Mouse (Mus musculus) small intestine, adult 2 months (tissue): ENCODE measurements around the gene Runx3. TPM values are rescaled to one million over a fixed set of nuclear protein-coding genes. Genes with fewer than 3 reads are reported as not detected.
A peak's percentile ranks its signal among the peaks of the same experiment; 100 is the strongest.

Experiments used
- H3K27ac ChIP-seq: fragments of 200-500 bp; 2 replicates; pipeline ENCODE4 v1.5.1; 2012; ENCODE audit warnings: low read depth, low read length, control low read depth, inconsistent platforms; ENCODE audit not compliant: insufficient read depth
- H3K27me3 ChIP-seq: fragments of 200-500 bp; 2 replicates; pipeline ENCODE4 v1.6.1; 2012; ENCODE audit warnings: mild to moderate bottlenecking, moderate library complexity, low read length, inconsistent platforms; ENCODE audit not compliant: control insufficient read depth, insufficient read depth
- H3K36me3 ChIP-seq: fragments of 200-500 bp; 2 replicates; pipeline ENCODE4 v1.6.1; 2012; ENCODE audit warnings: mild to moderate bottlenecking, low read length, control low read depth, inconsistent platforms; ENCODE audit not compliant: control insufficient read depth, insufficient read depth
- H3K4me1 ChIP-seq: fragments of 200-500 bp; 2 replicates; pipeline ENCODE4 v1.6.1; 2012; ENCODE audit warnings: low read length, inconsistent platforms, mixed read lengths; ENCODE audit not compliant: control insufficient read depth, insufficient read depth, insufficient read length
- H3K4me3 ChIP-seq: fragments of 200-500 bp; 2 replicates; pipeline ENCODE4 v1.5.1; 2012; ENCODE audit warnings: low read depth, mild to moderate bottlenecking, control low read depth, inconsistent platforms, low read length, moderate library complexity
- CTCF ChIP-seq: fragments of 200-500 bp; IDR thresholded peaks from 2 replicates; pipeline ENCODE4 v1.5.1; 2012; ENCODE audit warnings: low read depth, mild to moderate bottlenecking, control low read depth, inconsistent platforms, low read length, moderate library complexity, mixed read lengths; ENCODE audit not compliant: insufficient replicate concordance, insufficient read length; ENCODE audit errors: extremely low read depth
- POLR2A ChIP-seq: fragments of 200-500 bp; IDR thresholded peaks from 2 replicates; pipeline ENCODE4 v1.6.1; 2012; ENCODE audit warnings: low read depth, mild to moderate bottlenecking, control low read depth, inconsistent platforms, low read length, moderate library complexity
- WGBS: fragments of 180-500 bp; shearing (Covaris S2); methylation state at CpG from one replicate; pipeline ENCODE4 v1.1.7; 2018; 5-methylcytosine and 5-hydroxymethylcytosine counted together
- polyA plus RNA-seq: library from polyadenylated mRNA; depleted of rRNA; stranded (reverse); fragments of >200 nt; gene quantifications from 2 replicates; pipeline ENCODE4 v1.2.3, GENCODE M21; 2012

The Runx3 gene
- polyA plus RNA-seq, 1 experiment, result 23.7 TPM

- Histone ChIP-seq H3K36me3 (no peaks in the 10 kb centered on the region), H3K4me3 (peak overlapping the region; percentile 18), H3K4me1 (peaks cover 8% of the 10 kb centered on the region), H3K27me3 (no peaks in the 10 kb centered on the region), H3K27ac (no peak overlapping the region)
- TF ChIP-seq POLR2A, result no peak
- no peak for TF ChIP-seq CTCF
- 11% methylated on average over 17 of the region's 17 CpGs for WGBS
Measured at GRCm38 (mm10) chr4:135203806-135204560, 83.5 kb downstream of the Runx3 start.

DNA sequence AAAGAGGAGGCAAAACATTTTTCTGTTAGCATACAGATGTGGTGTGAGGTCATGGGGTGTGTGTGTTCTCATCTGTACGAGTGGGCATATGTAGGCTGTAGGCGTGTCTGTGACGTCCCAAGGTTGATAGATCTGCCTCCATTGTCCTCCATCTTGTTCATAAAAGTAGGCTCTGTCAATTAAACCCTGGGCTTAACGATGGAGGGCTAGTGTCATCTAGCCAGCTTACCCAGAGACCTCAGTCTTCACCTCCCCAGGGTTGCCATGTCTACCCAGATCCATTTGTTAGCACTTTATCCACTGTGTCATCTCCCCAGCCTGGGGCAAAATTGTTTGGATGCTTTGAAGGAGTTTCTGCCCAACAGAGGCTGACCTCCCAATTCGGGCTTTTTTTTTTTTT lies 84.2 kb downstream of the Runx3 start:
- Histone ChIP-seq H3K36me3 (no peaks in the 10 kb centered on the region), H3K27me3 (no peaks in the 10 kb centered on the region), H3K4me3 (no peak overlapping the region), H3K27ac (no peak overlapping the region), H3K4me1 (peaks cover 8% of the 10 kb centered on the region)
- TF ChIP-seq POLR2A, result no peak
- no peak for TF ChIP-seq CTCF
- 38% methylated on average over 5 of the region's 5 CpGs for WGBS

DNA sequence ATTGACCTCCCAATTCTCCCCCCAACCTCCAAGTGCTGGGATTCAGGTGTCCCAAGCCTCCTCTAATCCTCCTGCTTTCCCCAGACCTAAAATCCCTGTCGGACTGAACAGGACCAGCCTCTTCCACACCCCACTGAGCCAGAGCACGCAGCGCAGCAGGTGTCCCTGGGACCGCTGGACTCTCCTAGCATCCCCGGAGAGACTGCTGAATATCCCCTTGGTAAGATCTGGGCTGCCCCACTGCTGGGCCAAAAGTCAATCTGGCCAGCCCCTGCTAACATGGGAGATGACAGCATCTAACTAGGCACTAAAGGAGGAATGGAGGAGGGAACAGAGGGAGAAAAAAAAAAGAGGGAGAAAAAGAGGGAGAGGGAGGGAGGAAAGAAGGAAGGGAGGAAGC lies 84.8 kb downstream of the Runx3 start:
- no peak for TF ChIP-seq CTCF
- no peak for TF ChIP-seq POLR2A
- Histone ChIP-seq H3K36me3 (no peaks in the 10 kb centered on the region), H3K4me3 (no peak overlapping the region), H3K27ac (no peak overlapping the region), H3K4me1 (peaks cover 8% of the 10 kb centered on the region), H3K27me3 (no peaks in the 10 kb centered on the region)
- WGBS, result 60% methylated on average over 5 of the region's 5 CpGs

DNA sequence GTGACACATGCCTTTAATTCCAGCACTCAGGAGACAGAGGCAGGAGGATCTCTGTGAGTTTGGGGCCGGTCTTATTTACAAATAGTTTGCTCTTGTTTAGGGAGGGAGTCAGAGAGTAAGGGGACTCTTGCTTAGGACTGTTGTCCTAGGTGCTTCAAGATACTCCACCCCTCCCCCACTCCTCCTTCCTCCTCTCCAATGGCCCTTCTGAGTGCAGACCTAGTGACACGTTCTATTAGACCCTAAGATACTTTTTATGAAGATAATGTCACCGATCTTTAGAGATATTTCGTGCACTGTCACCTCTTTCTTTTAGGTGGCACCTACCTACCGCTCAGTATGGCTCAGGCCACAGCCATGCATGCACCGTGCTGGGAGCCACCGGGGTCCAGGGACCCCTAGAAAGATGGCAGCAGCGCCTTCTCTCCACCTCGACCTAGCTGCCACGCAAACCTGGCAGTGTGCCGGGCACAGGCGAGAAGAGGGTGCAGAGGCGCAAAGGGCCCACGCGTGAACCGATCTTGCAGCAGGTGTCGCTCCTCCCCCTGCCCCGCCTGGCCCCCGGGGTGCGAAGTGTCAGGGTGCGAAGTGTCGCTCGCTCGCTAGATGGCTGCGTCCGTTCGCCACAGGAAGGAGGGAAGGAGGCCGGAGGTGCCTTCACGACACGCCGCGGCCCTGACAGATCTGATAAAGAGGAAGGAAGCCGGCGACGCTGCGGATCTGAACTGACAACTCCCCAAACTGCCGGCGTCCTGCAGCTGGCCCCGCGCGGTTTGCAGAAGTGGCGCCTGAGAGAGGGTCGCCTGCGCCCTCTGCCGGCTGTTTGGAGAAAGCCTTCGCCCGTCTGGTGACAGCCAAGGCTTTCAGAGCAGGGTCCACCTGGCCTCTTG lies 85.5 kb downstream of the Runx3 start:
- Histone ChIP-seq H3K36me3 (no peaks in the 10 kb centered on the region), H3K27me3 (no peaks in the 10 kb centered on the region), H3K4me3 (peak overlapping the region; percentile 51), H3K4me1 (peaks cover 8% of the 10 kb centered on the region), H3K27ac (peak overlapping the region; percentile 60)
- 4% methylated on average over 47 of the region's 47 CpGs for WGBS
- peak; percentile 94 for TF ChIP-seq CTCF
- TF ChIP-seq POLR2A, result peak; percentile 17; the same call in 1 of the 2 replicates

GRCm38 (mm10) chr4:135209846-135210245 lies 89.4 kb downstream of the Runx3 start:
- TF ChIP-seq POLR2A, result no peak
- TF ChIP-seq CTCF, result no peak
- WGBS, result 81% methylated on average over 2 of the region's 2 CpGs

DNA sequence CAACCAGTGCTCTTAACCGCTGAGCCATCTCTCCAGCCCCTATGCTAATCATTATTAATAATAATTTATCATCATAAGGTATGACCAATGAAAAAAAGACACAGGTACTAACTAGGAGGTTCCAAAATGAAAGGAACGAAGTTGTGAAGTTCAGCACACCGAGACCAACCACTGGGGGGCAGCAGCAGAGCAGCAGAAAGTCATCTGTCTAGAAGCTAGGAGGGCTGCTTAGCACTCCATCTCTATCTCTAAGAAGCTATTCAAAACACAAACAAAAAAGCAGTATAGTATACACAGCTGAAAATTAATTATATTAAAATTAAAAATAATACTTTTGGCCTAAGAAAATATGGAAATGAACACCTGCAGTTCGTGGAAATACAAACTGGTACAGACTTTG lies 99.2 kb downstream of the Runx3 start:
- no peaks in the 10 kb centered on the region for H3K27me3 ChIP-seq
- TF ChIP-seq POLR2A (no peak), CTCF (peak; percentile 81; the same call in 1 of the 2 replicates)
- no peaks in the 10 kb centered on the region for H3K4me1 ChIP-seq
- H3K27ac ChIP-seq, result no peak overlapping the region
- H3K4me3 ChIP-seq, result no peak overlapping the region
- 36% methylated on average over 4 of the region's 4 CpGs for WGBS
- peaks cover 11% of the 10 kb centered on the region for H3K36me3 ChIP-seq

More at GRCm38 (mm10) chr4:135209846-135210245, 89.4 kb downstream of the Runx3 start:
- peaks cover 4% of the 10 kb centered on the region for H3K4me1 ChIP-seq
- H3K27ac ChIP-seq, result no peak overlapping the region
- H3K4me3 ChIP-seq, result no peak overlapping the region
- no peaks in the 10 kb centered on the region for H3K36me3 ChIP-seq
- no peaks in the 10 kb centered on the region for H3K27me3 ChIP-seq

DNA sequence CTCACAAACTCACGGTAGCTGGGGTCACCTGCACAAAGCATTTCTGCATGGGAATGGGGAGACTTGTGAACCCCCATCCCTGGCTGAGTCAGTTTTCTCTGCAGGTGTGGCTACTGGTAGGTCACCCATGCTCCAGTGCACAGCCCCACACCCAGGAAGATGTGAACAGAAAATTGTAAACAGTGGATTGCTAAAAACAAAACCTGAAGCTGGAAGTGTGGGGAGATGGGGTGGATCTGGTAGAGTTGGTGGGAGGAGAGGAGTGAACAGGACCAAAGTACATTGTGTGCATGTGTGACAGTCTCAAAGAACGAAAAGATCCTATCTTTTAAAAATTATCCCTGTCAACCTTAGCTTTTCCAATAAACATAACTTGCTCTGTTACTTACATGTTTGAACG lies 100.2 kb downstream of the Runx3 start:
- no peak overlapping the region for H3K27ac ChIP-seq
- WGBS, result 72% methylated on average over 3 of the region's 3 CpGs
- H3K4me1 ChIP-seq, result no peaks in the 10 kb centered on the region
- no peaks in the 10 kb centered on the region for H3K27me3 ChIP-seq
- TF ChIP-seq POLR2A (no peak), CTCF (no peak)
- H3K4me3 ChIP-seq, result no peak overlapping the region
- peaks cover 11% of the 10 kb centered on the region for H3K36me3 ChIP-seq
